Mouse (Mus musculus) C2C12 (cell line): ENCODE results near the gene Col23a1.

ENCODE experiments used
- CTCF ChIP-seq: IDR thresholded peaks from one replicate; pipeline ENCODE4 v1.5.1; 2011; ENCODE audit not compliant: control insufficient read depth, insufficient read depth, insufficient read length
- MAX ChIP-seq: IDR thresholded peaks from one replicate; pipeline ENCODE4 v1.6.1; 2011; ENCODE audit warnings: mild to moderate bottlenecking, control low read depth

GRCm38 (mm10) chr11:51602253-51602652 is 312.5 kb downstream of the Col23a1 start:
- TF ChIP-seq CTCF: no peak
- no peak for TF ChIP-seq MAX
